Mouse (Mus musculus) midbrain, embryonic 12.5 days (tissue): Measurements from ENCODE around the gene Gm49387. TPM values are rescaled to one million over a fixed set of nuclear protein-coding genes. Genes with fewer than 3 reads are reported as not detected.

Source experiments
- ATAC-seq: fragments of 200-750 bp; cut with Nextera tagmentation; 2 replicates; pipeline ENCODE4 v1.8.0; 2017; ENCODE audit warnings: low read depth, moderate TSS enrichment, moderate library complexity; ENCODE audit not compliant: low FRiP score
- H3K27ac ChIP-seq: fragments of 300-500 bp; sonication (generic); replicated peaks from 2 replicates; pipeline ENCODE4 v1.5.1; 2016; ENCODE audit warnings: mild to moderate bottlenecking
- H3K27me3 ChIP-seq: fragments of 300-500 bp; sonication (generic); 2 replicates; pipeline ENCODE4 v1.6.1; 2016; ENCODE audit warnings: mild to moderate bottlenecking
- H3K36me3 ChIP-seq: fragments of 300-500 bp; sonication (generic); 2 replicates; pipeline ENCODE4 v1.6.1; 2016
- H3K4me1 ChIP-seq: fragments of 300-500 bp; sonication (generic); 2 replicates; pipeline ENCODE4 v1.6.1; 2016
- H3K4me2 ChIP-seq: fragments of 300-500 bp; sonication (generic); replicated peaks from 2 replicates; pipeline ENCODE4 v1.6.1; 2016; ENCODE audit warnings: mild to moderate bottlenecking, moderate library complexity
- H3K4me3 ChIP-seq: fragments of 300-500 bp; sonication (generic); 2 replicates; pipeline ENCODE4 v1.5.1; 2016; ENCODE audit warnings: mild to moderate bottlenecking
- H3K9ac ChIP-seq: fragments of 300-500 bp; sonication (generic); replicated peaks from 2 replicates; pipeline ENCODE4 v1.6.1; 2016; ENCODE audit warnings: mild to moderate bottlenecking, moderate library complexity
- H3K9me3 ChIP-seq: fragments of 300-500 bp; sonication (generic); 2 replicates; pipeline ENCODE4 v1.6.1; 2016; ENCODE audit warnings: mild to moderate bottlenecking
- WGBS: fragments of 180-500 bp; shearing (Covaris S2); methylation state at CpG from one replicate; pipeline ENCODE4 v1.1.7; 2016; 5-methylcytosine and 5-hydroxymethylcytosine counted together
- polyA plus RNA-seq: library from polyadenylated mRNA; unstranded; fragments of >200 nt; fragmentation: Nextera tagmentation; extraction: Ambion mirVana; gene quantifications from 2 replicates; pipeline ENCODE4 v1.2.1, GENCODE M21; 2016

Gene Gm49387
- polyA plus RNA-seq, 1 experiment from 2014 or later = 0.79 TPM

GRCm38 (mm10) chr14:31659501-31660181 lies 19.0 kb upstream of the Gm49387 start:
- no peak overlapping the region for H3K9ac ChIP-seq
- no peaks in the 10 kb centered on the region for H3K27me3 ChIP-seq
- H3K9me3 ChIP-seq = no peaks in the 10 kb centered on the region
- no peaks in the 10 kb centered on the region for H3K36me3 ChIP-seq
- peaks cover 48% of the 10 kb centered on the region for H3K4me1 ChIP-seq
- WGBS = 79% methylated on average over 10 of the region's 10 CpGs
- H3K4me2 ChIP-seq = no peak overlapping the region
- no peak overlapping the region for H3K4me3 ChIP-seq
- ATAC-seq = no peak
- H3K27ac ChIP-seq = no peak overlapping the region

- H3K9ac ChIP-seq = no peak overlapping the region
- H3K4me1 ChIP-seq = peaks cover 36% of the 10 kb centered on the region
- H3K4me3 ChIP-seq = no peak overlapping the region
- H3K4me2 ChIP-seq = no peak overlapping the region
- H3K9me3 ChIP-seq = no peaks in the 10 kb centered on the region
- WGBS = 94% methylated on average over 8 of the region's 8 CpGs
- ATAC-seq = no peak
- H3K27me3 ChIP-seq = no peaks in the 10 kb centered on the region
- no peak overlapping the region for H3K27ac ChIP-seq
- H3K36me3 ChIP-seq = no peaks in the 10 kb centered on the region
These were observed 17.5 kb upstream of the Gm49387 start for GRCm38 (mm10) chr14:31658126-31658680.

GRCm38 (mm10) chr14:31656857-31657645 lies 16.4 kb upstream of the Gm49387 start:
- H3K9me3 ChIP-seq = no peaks in the 10 kb centered on the region
- H3K27ac ChIP-seq = no peak overlapping the region
- H3K4me1 ChIP-seq = peaks cover 24% of the 10 kb centered on the region
- no peak overlapping the region for H3K4me2 ChIP-seq
- WGBS = 49% methylated on average over 5 of the region's 5 CpGs
- H3K27me3 ChIP-seq = no peaks in the 10 kb centered on the region
- no peak overlapping the region for H3K9ac ChIP-seq
- peak; percentile 53; the same call in 1 of the 2 replicates for ATAC-seq
- no peak overlapping the region for H3K4me3 ChIP-seq
- H3K36me3 ChIP-seq = no peaks in the 10 kb centered on the region

GRCm38 (mm10) chr14:31656386-31656785 lies 15.7 kb upstream of the Gm49387 start:
- no peak overlapping the region for H3K4me3 ChIP-seq
- WGBS = 77% methylated on average over 7 of the region's 7 CpGs
- H3K27ac ChIP-seq = no peak overlapping the region
- no peak for ATAC-seq
- H3K4me2 ChIP-seq = no peak overlapping the region
- H3K9me3 ChIP-seq = no peaks in the 10 kb centered on the region
- H3K9ac ChIP-seq = no peak overlapping the region
- H3K27me3 ChIP-seq = no peaks in the 10 kb centered on the region
- H3K36me3 ChIP-seq = no peaks in the 10 kb centered on the region
- H3K4me1 ChIP-seq = peaks cover 21% of the 10 kb centered on the region; the same call in 1 of the 2 replicates

GRCm38 (mm10) chr14:31655406-31655805 lies 14.7 kb upstream of the Gm49387 start:
- no peak overlapping the region for H3K9ac ChIP-seq
- H3K27ac ChIP-seq = no peak overlapping the region
- WGBS = 72% methylated on average over 14 of the region's 14 CpGs
- H3K4me2 ChIP-seq = no peak overlapping the region
- H3K4me1 ChIP-seq = peaks cover 14% of the 10 kb centered on the region; the same call in 1 of the 2 replicates
- no peak for ATAC-seq
- no peaks in the 10 kb centered on the region for H3K36me3 ChIP-seq
- H3K27me3 ChIP-seq = no peaks in the 10 kb centered on the region
- H3K4me3 ChIP-seq = no peak overlapping the region
- H3K9me3 ChIP-seq = peaks cover 1% of the 10 kb centered on the region; the same call in 1 of the 2 replicates

- peaks cover 10% of the 10 kb centered on the region; the same call in 1 of the 2 replicates for H3K4me1 ChIP-seq
- no peak overlapping the region for H3K4me3 ChIP-seq
- H3K36me3 ChIP-seq = no peaks in the 10 kb centered on the region
- 83% methylated on average over 5 of the region's 5 CpGs for WGBS
- no peak for ATAC-seq
- no peak overlapping the region for H3K27ac ChIP-seq
- H3K9me3 ChIP-seq = peaks cover 3% of the 10 kb centered on the region; the same call in 1 of the 2 replicates
- H3K27me3 ChIP-seq = no peaks in the 10 kb centered on the region
- no peak overlapping the region for H3K9ac ChIP-seq
- no peak overlapping the region for H3K4me2 ChIP-seq
These were observed 14.1 kb upstream of the Gm49387 start for GRCm38 (mm10) chr14:31654816-31655215.

GRCm38 (mm10) chr14:31653101-31653875 lies 12.6 kb upstream of the Gm49387 start:
- Histone ChIP-seq H3K9me3 (peaks cover 3% of the 10 kb centered on the region; the same call in 1 of the 2 replicates), H3K4me2 (no peak overlapping the region), H3K27me3 (no peaks in the 10 kb centered on the region), H3K4me3 (no peak overlapping the region), H3K36me3 (no peaks in the 10 kb centered on the region), H3K9ac (no peak overlapping the region), H3K4me1 (0 out of 2 replicates have a peak, but pooled peaks cover 4% of the 10 kb centered on the region), H3K27ac (no peak overlapping the region)
- WGBS = 85% methylated on average over 14 of the region's 14 CpGs
- no peak for ATAC-seq

- H3K9me3 ChIP-seq = peaks cover 3% of the 10 kb centered on the region; the same call in 1 of the 2 replicates
- WGBS = 100% methylated on average over 1 of the region's 1 CpGs
- H3K4me2 ChIP-seq = no peak overlapping the region
- ATAC-seq = no peak
- no peaks in the 10 kb centered on the region for H3K27me3 ChIP-seq
- no peaks in the 10 kb centered on the region for H3K36me3 ChIP-seq
- 0 out of 2 replicates have a peak, but pooled peaks cover 4% of the 10 kb centered on the region for H3K4me1 ChIP-seq
- H3K9ac ChIP-seq = no peak overlapping the region
- no peak overlapping the region for H3K27ac ChIP-seq
- no peak overlapping the region for H3K4me3 ChIP-seq
These were observed 11.9 kb upstream of the Gm49387 start for GRCm38 (mm10) chr14:31652624-31653023.

- Histone ChIP-seq H3K9ac (no peak overlapping the region), H3K9me3 (peaks cover 3% of the 10 kb centered on the region; the same call in 1 of the 2 replicates), H3K27me3 (no peaks in the 10 kb centered on the region), H3K36me3 (no peaks in the 10 kb centered on the region), H3K4me3 (no peak overlapping the region), H3K27ac (no peak overlapping the region), H3K4me2 (no peak overlapping the region), H3K4me1 (no peaks in the 10 kb centered on the region)
- ATAC-seq = no peak
- 82% methylated on average over 5 of the region's 5 CpGs for WGBS
These were observed 11.4 kb upstream of the Gm49387 start for GRCm38 (mm10) chr14:31652106-31652505.

- H3K9ac ChIP-seq = no peak overlapping the region
- no peak for ATAC-seq
- H3K4me2 ChIP-seq = no peak overlapping the region
- H3K4me1 ChIP-seq = no peaks in the 10 kb centered on the region
- no peaks in the 10 kb centered on the region for H3K36me3 ChIP-seq
- 90% methylated on average over 7 of the region's 7 CpGs for WGBS
- no peaks in the 10 kb centered on the region for H3K27me3 ChIP-seq
- H3K9me3 ChIP-seq = peaks cover 3% of the 10 kb centered on the region; the same call in 1 of the 2 replicates
- H3K27ac ChIP-seq = no peak overlapping the region
- H3K4me3 ChIP-seq = no peak overlapping the region
These were observed 10.5 kb upstream of the Gm49387 start for GRCm38 (mm10) chr14:31651206-31651605.

- WGBS = over 99% methylated on average over 3 of the region's 3 CpGs
- H3K27me3 ChIP-seq = no peaks in the 10 kb centered on the region
- ATAC-seq = no peak
- H3K4me2 ChIP-seq = no peak overlapping the region
- H3K4me1 ChIP-seq = no peaks in the 10 kb centered on the region
- H3K27ac ChIP-seq = no peak overlapping the region
- H3K4me3 ChIP-seq = no peak overlapping the region
- no peak overlapping the region for H3K9ac ChIP-seq
- peaks cover 3% of the 10 kb centered on the region; the same call in 1 of the 2 replicates for H3K9me3 ChIP-seq
- no peaks in the 10 kb centered on the region for H3K36me3 ChIP-seq
These were observed 9.7 kb upstream of the Gm49387 start for GRCm38 (mm10) chr14:31650347-31650746.
